Mouse (Mus musculus): Measurements from ENCODE around the gene Armt1. TPM values are rescaled to one million over a fixed set of nuclear protein-coding genes. Genes with fewer than 3 reads are reported as not detected.

Armt1 gene
- polyA plus RNA-seq (2012; fragmentation: generic; extraction: Trizol), result 10 to 100 TPM in 1 of 2 experiments, 1 to 10 TPM in 1; 2.6 to 10.3 TPM

GRCm38 (mm10) chr10:4432123-4432931 lies at the start of gene Armt1, which contains the start of gene Rmnd1:
Armt1 (plus strand) TSS chr10:4432467.
Rmnd1 (minus strand) TSS chr10:4432388.

GRCm38 (mm10) chr10:4387701-4388383 lies 44.4 kb upstream of the Armt1 start, which contains the start of gene Zbtb2:
Zbtb2 (minus strand) TSS chr10:4388108.

DNA sequence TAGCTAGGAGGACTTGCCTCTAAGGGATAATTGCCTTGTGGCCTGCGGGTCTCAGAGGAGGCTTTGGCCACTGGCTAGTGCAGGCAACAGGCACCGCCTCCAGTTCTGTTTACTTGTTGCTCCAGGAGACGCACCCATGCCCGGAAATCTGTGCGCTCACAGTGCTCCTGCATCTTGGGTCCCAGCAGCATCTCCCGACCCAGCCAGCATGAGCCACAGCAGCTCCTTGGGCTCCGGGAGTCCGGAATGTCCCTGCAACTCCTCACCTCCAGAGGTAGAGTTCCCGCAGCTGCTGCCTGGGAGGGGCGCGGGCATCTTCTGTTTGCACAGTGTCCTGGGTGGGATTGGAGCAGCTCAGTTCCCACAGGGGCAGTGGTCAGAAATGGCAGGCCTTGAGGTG lies 50.1 kb downstream of the Armt1 start, which contains the start of gene Ccdc170:
Gene Ccdc170 (plus strand): TSS at position 148 of the 400 bp plus-strand sequence.

Other genes with a start within 250 kb of the Armt1 start
- 10 to 100 TPM in 1 of 2 experiments, under 1 TPM in 1; 0.48 to 17.3 TPM for gene Akap12, start 166.1 kb upstream of the Armt1 start, polyA plus RNA-seq (2012; fragmentation: generic; extraction: Trizol)
- 1 to 10 TPM in 1 of 2 experiments, under 1 TPM in 1; 0.78 to 6.4 TPM for gene Zbtb2, start 44.4 kb upstream of the Armt1 start, polyA plus RNA-seq (2012; fragmentation: generic; extraction: Trizol)
- 10 to 100 TPM in 1 of 2 experiments, 1 to 10 TPM in 1; 7.0 to 29.3 TPM for gene Rmnd1, start 79 bp upstream of the Armt1 start, polyA plus RNA-seq (2012; fragmentation: generic; extraction: Trizol)
- under 1 TPM in 1 of 2 experiments, not detected in 1; 0.09 TPM for gene Ccdc170, start 50.0 kb downstream of the Armt1 start, polyA plus RNA-seq (2012; fragmentation: generic; extraction: Trizol)
- gene Esr1, start 179.1 kb downstream of the Armt1 start, polyA plus RNA-seq (2012; fragmentation: generic; extraction: Trizol), result under 1 TPM; 0.01 TPM